Mouse (Mus musculus) CH12.LX (cell line): ENCODE data around the gene Timp2.

Experiments
- CTCF ChIP-seq, 2 experiments: IDR thresholded peaks in 1 of 2; conservative IDR thresholded peaks in 1 of 2; 2 replicates each; pipeline ENCODE4 v1.5.1; 2011 to 2012; ENCODE audit warnings: low read depth in 2 of 2, low read length in 2 of 2, improper control_type of control experiment in 1 of 2, inconsistent platforms in 1 of 2, mild to moderate bottlenecking in 1 of 2, moderate library complexity in 1 of 2
- EP300 ChIP-seq: IDR thresholded peaks from 2 replicates; pipeline ENCODE4 v1.6.1; 2011; ENCODE audit warnings: low read length, improper control_type of control experiment
- HCFC1 ChIP-seq: IDR thresholded peaks from 2 replicates; pipeline ENCODE4 v1.6.1; 2012; ENCODE audit warnings: low read depth, mild to moderate bottlenecking, inconsistent platforms, low read length, improper control_type of control experiment
- MAFK ChIP-seq: IDR thresholded peaks from 2 replicates; pipeline ENCODE4 v1.6.1; 2011; ENCODE audit warnings: low read length, improper control_type of control experiment; ENCODE audit not compliant: insufficient replicate concordance
- MAX ChIP-seq: IDR thresholded peaks from 2 replicates; pipeline ENCODE4 v1.6.1; 2011; ENCODE audit warnings: low read length, improper control_type of control experiment
- MAZ ChIP-seq: IDR thresholded peaks from 2 replicates; pipeline ENCODE4 v1.6.1; 2012; ENCODE audit warnings: low read depth, mild to moderate bottlenecking, inconsistent platforms, low read length, improper control_type of control experiment, moderate library complexity
- MEF2A ChIP-seq: IDR thresholded peaks from 2 replicates; pipeline ENCODE4 v1.6.1; 2014; ENCODE audit warnings: low read depth, mild to moderate bottlenecking, inconsistent platforms, low read length, improper control_type of control experiment, borderline replicate concordance
- MYC ChIP-seq: IDR thresholded peaks from 2 replicates; pipeline ENCODE4 v1.6.1; 2011; ENCODE audit warnings: low read depth, mild to moderate bottlenecking, improper control_type of control experiment, low read length
- NELFE ChIP-seq: IDR thresholded peaks from 2 replicates; pipeline ENCODE4 v1.6.1; 2011; ENCODE audit warnings: low read depth, low read length, improper control_type of control experiment
- POLR2A ChIP-seq: IDR thresholded peaks from 2 replicates; pipeline ENCODE4 v1.6.1; 2011; ENCODE audit warnings: low read depth, mild to moderate bottlenecking, improper control_type of control experiment, low read length
- POLR2AphosphoS2 ChIP-seq: IDR thresholded peaks from 2 replicates; pipeline ENCODE4 v1.6.1; 2011; ENCODE audit warnings: low read depth, low read length, improper control_type of control experiment
- RCOR1 ChIP-seq: conservative IDR thresholded peaks from 2 replicates; pipeline ENCODE4 v1.6.1; 2012; ENCODE audit warnings: low read depth, mild to moderate bottlenecking, inconsistent platforms, low read length, improper control_type of control experiment
- USF1 ChIP-seq: IDR thresholded peaks from 2 replicates; pipeline ENCODE4 v1.6.1; 2014; ENCODE audit warnings: low read depth, mild to moderate bottlenecking, inconsistent platforms, low read length, improper control_type of control experiment
- ZKSCAN1 ChIP-seq: IDR thresholded peaks from 2 replicates; pipeline ENCODE4 v1.6.1; 2012; ENCODE audit warnings: low read depth, inconsistent platforms, low read length, improper control_type of control experiment, borderline replicate concordance

DNA sequence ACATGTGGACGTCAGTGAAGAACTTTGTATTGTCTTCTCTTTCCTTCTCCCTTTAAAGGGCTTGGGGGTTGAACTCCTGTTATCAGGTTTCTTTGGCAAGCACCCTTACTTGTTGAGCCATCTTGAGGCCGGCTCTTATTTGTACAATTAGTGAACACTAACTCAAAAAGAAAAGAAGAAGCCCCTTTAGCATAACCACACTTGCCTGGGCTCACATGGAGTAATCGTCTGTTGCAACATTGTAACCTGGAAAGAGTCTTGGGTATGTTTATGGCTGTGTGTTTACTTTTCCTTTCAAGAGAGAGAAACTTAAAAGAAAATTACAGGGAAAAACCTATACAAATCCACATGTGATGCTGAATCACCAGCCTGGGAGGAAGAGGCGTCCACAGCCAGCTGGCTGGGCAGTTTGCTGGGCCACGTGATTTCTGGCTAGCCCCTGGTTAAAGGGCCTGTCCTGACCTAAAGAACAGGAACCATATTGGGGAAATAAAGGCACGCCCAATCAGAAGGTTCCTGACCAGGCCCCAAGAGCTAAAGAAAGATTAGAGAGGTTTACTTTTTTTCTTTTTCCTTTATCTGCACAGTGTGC, 43.3 kb downstream of the Timp2 start:
- TF ChIP-seq USF1 (no peak), CTCF (conservative IDR thresholded peaks at IDR 0.05 in 1 of 2, IDR thresholded peaks at IDR 0.05 in 1 of 2; ENCODE audit: low read depth in 2 of 2, low read length in 2 of 2) (no peak), POLR2A (no peak), ZKSCAN1 (no peak), MEF2A (no peak), NELFE (no peak), MAFK (no peak), EP300 (no peak), POLR2AphosphoS2 (no peak), RCOR1 (no peak), MYC (no peak), HCFC1 (no peak), MAZ (no peak), MAX (no peak)
